19 mouse cellular contexts compared by ENCODE assay signal in genomic region chr3:21917228-21917910, GRCm38 (mm10).
DNase-seq lines count a peak whose midpoint lies in the region; ATAC-seq lines count a peak whose summit lies in the region.
"Had no signal": no experiment of that assay in that cellular context is flagged by ENCODE, and none has a peak within 500 bp of the region (broad histone marks: within the 10 kb centered on the region; RNA-seq: fewer than 3 reads in every experiment).

No protein-coding gene starts in this region.

- H3K9ac ChIP-seq in embryonic facial prominence, embryonic 11.5 days (replicated peaks; ENCODE audit: low read length) = no peak overlapping the region
- H3K9ac ChIP-seq: forebrain, postnatal 0 days; lung, embryonic 15.5 days had no signal

- no peaks in the 10 kb centered on the region for H3K4me1 ChIP-seq in embryonic facial prominence, embryonic 11.5 days (ENCODE audit: control insufficient read depth, insufficient read depth, low read length)
- H3K4me1 ChIP-seq in embryonic facial prominence, embryonic 10.5 days = no peaks in the 10 kb centered on the region
- H3K4me1 ChIP-seq in midbrain, embryonic 10.5 days = no peaks in the 10 kb centered on the region
- H3K4me1 ChIP-seq: heart, embryonic 10.5 days; lung, embryonic 15.5 days had no signal

- H3K36me3 ChIP-seq in embryonic facial prominence, embryonic 11.5 days (replicated peaks; ENCODE audit: control insufficient read depth, insufficient read depth, low read depth, low read length) = no peaks in the 10 kb centered on the region
- no peaks in the 10 kb centered on the region for H3K36me3 ChIP-seq in embryonic facial prominence, embryonic 10.5 days (replicated peaks)
- H3K36me3 ChIP-seq in midbrain, embryonic 10.5 days = no peaks in the 10 kb centered on the region
- H3K36me3 ChIP-seq: G1E; heart, embryonic 10.5 days; lung, embryonic 15.5 days had no signal

- ATAC-seq in embryonic facial prominence, embryonic 11.5 days (replicated peaks; ENCODE audit: insufficient number of reproducible peaks, low FRiP score, low TSS enrichment, low read depth) = no peak
- ATAC-seq: forebrain, postnatal 0 days; hindbrain, embryonic 16.5 days; midbrain, embryonic 16.5 days had no signal

- H3K4me2 ChIP-seq in embryonic facial prominence, embryonic 11.5 days (ENCODE audit: low read depth, low read length) = no peak overlapping the region
- H3K4me2 ChIP-seq: lung, embryonic 15.5 days had no signal

- H3K9me3 ChIP-seq in embryonic facial prominence, embryonic 11.5 days (replicated peaks; ENCODE audit: control insufficient read depth, low read length) = no peaks in the 10 kb centered on the region
- H3K9me3 ChIP-seq in embryonic facial prominence, embryonic 10.5 days = no peaks in the 10 kb centered on the region
- H3K9me3 ChIP-seq in midbrain, embryonic 10.5 days (replicated peaks) = no peaks in the 10 kb centered on the region
- H3K9me3 ChIP-seq: G1E; heart, embryonic 10.5 days; lung, embryonic 15.5 days had no signal

- DNase-seq in embryonic facial prominence, embryonic 11.5 days (ENCODE audit: low spot score) = peak; percentile 24
- no peak for DNase-seq in embryonic facial prominence, embryonic 10.5 days (ENCODE audit: low spot score)
- peak; percentile 43 to 59 for DNase-seq in B cell, adult 2 months
- peak; percentile 18 for DNase-seq in embryo, embryonic 11 days
- peak; percentile 60 for DNase-seq in naive thymus-derived CD4-positive, alpha-beta T cell, adult 2 months (ENCODE audit: low read depth)
- no peak for DNase-seq in midbrain, embryonic 10.5 days (ENCODE audit: low spot score)
- no peak for DNase-seq in ovary, postnatal 36 days (ENCODE audit: low spot score)
- no peak for DNase-seq in retina, embryonic 14.5 days (ENCODE audit: low spot score)
- DNase-seq: adrenal gland, postnatal 14 days; cerebellum, adult 8-10 months; forebrain, postnatal 0 days; gastrocnemius, postnatal 10 days; kidney, adult 9 months had no signal

- H3K27ac ChIP-seq in embryonic facial prominence, embryonic 11.5 days (replicated peaks; ENCODE audit: low read depth, low read length) = no peak overlapping the region
- H3K27ac ChIP-seq in embryonic facial prominence, embryonic 10.5 days (replicated peaks) = no peak overlapping the region
- H3K27ac ChIP-seq in midbrain, embryonic 10.5 days (replicated peaks) = no peak overlapping the region
- H3K27ac ChIP-seq: heart, embryonic 10.5 days; layer of hippocampus, adult 2 months; lung, embryonic 15.5 days had no signal

- no peaks in the 10 kb centered on the region for H3K27me3 ChIP-seq in embryonic facial prominence, embryonic 11.5 days (ENCODE audit: control insufficient read depth, insufficient read depth, low read length)
- H3K27me3 ChIP-seq in embryonic facial prominence, embryonic 10.5 days (replicated peaks; ENCODE audit: low read depth, poor library complexity, severe bottlenecking) = no peaks in the 10 kb centered on the region
- H3K27me3 ChIP-seq in midbrain, embryonic 10.5 days (ENCODE audit: low read depth, poor library complexity, severe bottlenecking) = no peaks in the 10 kb centered on the region
- H3K27me3 ChIP-seq: lung, embryonic 15.5 days had no signal

- WGBS in embryonic facial prominence, embryonic 11.5 days = 75% methylated on average over 9 of the region's 9 CpGs
- 84% methylated on average over 9 of the region's 9 CpGs for WGBS in embryonic facial prominence, embryonic 10.5 days
- 92% methylated on average over 9 of the region's 9 CpGs for WGBS in midbrain, embryonic 10.5 days

- H3K4me3 ChIP-seq in embryonic facial prominence, embryonic 11.5 days (ENCODE audit: low read depth, low read length) = no peak overlapping the region
- H3K4me3 ChIP-seq in embryonic facial prominence, embryonic 10.5 days = no peak overlapping the region
- no peak overlapping the region for H3K4me3 ChIP-seq in midbrain, embryonic 10.5 days
- H3K4me3 ChIP-seq: heart, embryonic 10.5 days; layer of hippocampus, adult 2 months; lung, embryonic 15.5 days had no signal

Comparison
In these comparisons a context has a peak if more than half of its experiments do, and no peak if none do; other contexts are left out.
1. DNase-seq: peak in embryonic facial prominence, embryonic 11.5 days (single experiment), B cell, adult 2 months (2 of 2), embryo, embryonic 11 days (single experiment) and naive thymus-derived CD4-positive, alpha-beta T cell, adult 2 months (single experiment); none in embryonic facial prominence, embryonic 10.5 days (single experiment), midbrain, embryonic 10.5 days (single experiment), ovary, postnatal 36 days (single experiment) and retina, embryonic 14.5 days (single experiment).